ENCODE assay signal across 12 mouse cellular contexts in genomic region chr11:62192050-62192449, GRCm38 (mm10). TPM values are rescaled to one million over a fixed set of nuclear protein-coding genes. Genes with fewer than 3 reads are reported as not detected.
DNase-seq lines count a peak whose midpoint lies in the region; TF ChIP-seq lines count a peak whose summit lies in the region.
"Had no signal": no experiment of that assay in that cellular context is flagged by ENCODE, and none has a peak within 500 bp of the region (broad histone marks: within the 10 kb centered on the region; RNA-seq: fewer than 3 reads in every experiment).

No protein-coding gene starts in this region.

- no peak for TF ChIP-seq POLR2A in brain, embryonic 14.5 days (IDR thresholded peaks at IDR 0.05; ENCODE audit: borderline replicate concordance, extremely low read depth, insufficient read depth, insufficient read length, poor library complexity, severe bottlenecking)

- peak; percentile 32 to 57 for DNase-seq in layer of hippocampus, adult 18-20 months (ENCODE audit: low spot score in 2 of 2)
- DNase-seq in layer of hippocampus, postnatal 25 days (ENCODE audit: extremely low spot score in 1 of 2, low spot score in 1 of 2): no peak
- peak; percentile 6 for DNase-seq in brain, embryonic 14.5 days (ENCODE audit: low read depth)
- DNase-seq in frontal cortex, postnatal 10 days (ENCODE audit: low spot score in 2 of 2): peak; percentile 12 to 25
- peak; percentile 62 to 77 for DNase-seq in right cerebral cortex, postnatal 10 days (ENCODE audit: low spot score in 2 of 2)
- DNase-seq in spleen, postnatal 4 days (ENCODE audit: low spot score in 2 of 2): no peak
- no peak for DNase-seq in kidney, postnatal 14 days
- DNase-seq: adrenal gland, postnatal 10 days; cerebellum, adult 11 months; gastrocnemius, postnatal 36 days; lung, adult 2 months; thymus, postnatal 4 days had no signal

- no peak for TF ChIP-seq CTCF in brain, embryonic 14.5 days (IDR thresholded peaks at IDR 0.05; ENCODE audit: borderline replicate concordance, extremely low read depth, insufficient read depth, insufficient read length)

RNA-seq across cellular contexts. Expression of gene Adora2b, which starts 56.7 kb away (rescaled TPM):
- total RNA-seq in layer of hippocampus, adult 18-20 months (2021): 1 to 10 TPM; 6.6 to 7.6 TPM
- 1 to 10 TPM; 8.1 to 8.7 TPM for total RNA-seq in layer of hippocampus, postnatal 25 days (2021)
- 2.8 and 3.0 TPM in 2 replicates for polyA plus RNA-seq in brain, embryonic 14.5 days (2012; rRNA removed)

Comparison
In these comparisons a context has a peak if more than half of its experiments do, and no peak if none do; other contexts are left out.
1. DNase-seq: peak in layer of hippocampus, adult 18-20 months (2 of 2), brain, embryonic 14.5 days (single experiment), frontal cortex, postnatal 10 days (2 of 2) and right cerebral cortex, postnatal 10 days (2 of 2); none in layer of hippocampus, postnatal 25 days (0 of 2), spleen, postnatal 4 days (0 of 2) and kidney, postnatal 14 days (single experiment).